Mouse (Mus musculus) erythroblast, embryonic 14.5 days (primary cell): Measurements from ENCODE around the gene Khdc1c.

Experiments
- GATA1 ChIP-seq: IDR thresholded peaks from 2 replicates; pipeline ENCODE4 v1.6.1; 2012; ENCODE audit warnings: low read length, inconsistent platforms, mixed read lengths
- TAL1 ChIP-seq: IDR thresholded peaks from 3 replicates; pipeline ENCODE4 v1.6.1; 2012; ENCODE audit warnings: low read length, inconsistent platforms, mixed read lengths

DNA sequence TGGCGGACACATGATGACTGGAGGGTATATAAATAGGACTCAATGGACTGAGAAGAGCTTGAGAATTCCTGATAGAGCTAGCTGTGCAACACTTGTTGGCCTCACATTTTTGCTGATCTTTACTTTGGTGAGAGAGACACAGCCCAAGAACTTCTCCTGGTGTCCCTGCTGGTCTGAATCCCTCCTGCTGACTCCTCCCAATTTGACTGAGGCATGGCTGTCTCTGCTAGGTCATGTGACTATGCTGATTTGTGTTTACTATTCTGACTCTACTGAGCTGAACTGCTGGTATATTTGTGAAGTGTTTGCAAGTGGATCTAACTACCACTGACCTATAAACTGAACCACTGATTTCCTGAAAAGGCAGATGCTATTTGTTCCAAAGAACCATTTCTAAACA, 46.5 kb upstream of the Khdc1c start:
- no peak for TF ChIP-seq TAL1
- no peak for TF ChIP-seq GATA1
